Mouse (Mus musculus): ENCODE data around the gene Sdk1. TPM values are rescaled to one million over a fixed set of nuclear protein-coding genes. Genes with fewer than 3 reads are reported as not detected.

Sdk1 gene
- 1.0 and 1.3 TPM in 2 replicates for polyA plus RNA-seq (2015; fragmentation: Nextera tagmentation; extraction: Ambion mirVana)

DNA sequence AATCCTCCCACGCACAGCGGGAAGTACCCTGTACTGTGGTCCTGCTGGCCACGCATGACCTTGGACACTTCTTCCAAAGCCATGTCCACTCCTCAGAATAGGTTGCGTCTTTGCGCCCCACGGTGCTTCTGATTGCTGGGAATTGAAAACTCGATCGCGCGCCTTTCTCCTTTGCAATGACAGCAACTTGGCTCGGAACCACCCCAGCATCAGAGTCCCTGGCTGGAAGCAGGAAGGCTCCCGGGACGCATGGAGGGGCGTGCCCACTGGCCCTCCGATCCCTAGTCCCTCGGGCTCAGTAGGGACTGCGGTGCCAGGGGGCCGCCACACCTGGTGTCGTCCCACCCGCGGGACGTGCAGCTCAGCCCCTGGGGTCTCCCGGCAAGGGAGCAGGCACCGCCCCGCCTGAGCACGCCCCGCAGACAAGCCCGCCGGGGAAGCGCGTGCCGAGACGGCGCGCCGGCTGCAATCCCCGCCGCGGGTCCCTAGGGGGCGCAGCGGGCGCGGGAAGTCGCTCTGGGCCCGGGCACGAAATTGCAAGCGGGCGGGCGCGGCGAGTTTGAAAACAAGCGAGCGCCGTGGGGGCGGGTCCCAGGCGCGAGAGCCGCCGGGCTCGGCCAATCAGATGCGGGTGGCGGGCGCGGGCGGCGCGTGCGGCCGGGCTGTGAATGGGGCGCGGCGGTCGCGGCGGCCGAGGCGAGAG is at the start of gene Sdk1:
TSS of gene Sdk1 (plus strand) at position 650 of the 703 bp plus-strand sequence.

Other genes starting within 250 kb of the Sdk1 start
- 0.14 and 0.25 TPM in 2 replicates for gene Card11, start 240.9 kb upstream of the Sdk1 start, polyA plus RNA-seq (2015; fragmentation: Nextera tagmentation; extraction: Ambion mirVana)